Mouse (Mus musculus) inflammation-experienced regulatory T-cells, adult 6 months (primary cell): ENCODE results near the gene Zfpl1. TPM values are rescaled to one million over a fixed set of nuclear protein-coding genes. Genes with fewer than 3 reads are reported as not detected.
"Not testable (repeated sequence)": the region's sequence is repeated elsewhere in the genome, so short reads cannot be mapped to it uniquely, and the experiment has no call there.

Experiments
- ATAC-seq: one replicate; pipeline ENCODE4 v1.8.0; 2017
- polyA plus RNA-seq, 3 experiments: library from polyadenylated mRNA; unstranded; fragments of 100-300 nt; shearing (Covaris generic); gene quantifications; one replicate each; pipeline ENCODE4 v1.2.1; 2017

Zfpl1 gene
- polyA plus RNA-seq, 3 experiments from 2014 or later: 32.0 to 47.2 (median 36.9) TPM

- peak; percentile 71 for ATAC-seq
These were observed 27.3 kb downstream of the Zfpl1 start, which contains the start of the genes Mrpl49 and Fau for GRCm38 (mm10) chr19:6057313-6058096. TSS of gene Mrpl49 (minus strand) at chr19:6057785. TSS of gene Fau (plus strand) at chr19:6057844.

- ATAC-seq: no peak
These were observed 28.1 kb downstream of the Zfpl1 start for GRCm38 (mm10) chr19:6056696-6057095.

- ATAC-seq: no peak
These were observed 30.5 kb downstream of the Zfpl1 start for GRCm38 (mm10) chr19:6054296-6054695.

- no peak for ATAC-seq
These were observed 32.2 kb downstream of the Zfpl1 start for GRCm38 (mm10) chr19:6052516-6052915.

- no peak for ATAC-seq
These were observed 35.9 kb downstream of the Zfpl1 start for GRCm38 (mm10) chr19:6048681-6049410.

- ATAC-seq: no peak
These were observed 36.9 kb downstream of the Zfpl1 start for GRCm38 (mm10) chr19:6047899-6048166.

- no peak for ATAC-seq
These were observed 37.4 kb downstream of the Zfpl1 start for GRCm38 (mm10) chr19:6047154-6047898.

GRCm38 (mm10) chr19:6046294-6047153 lies 38.2 kb downstream of the Zfpl1 start, which contains the start of gene Syvn1:
TSS of gene Syvn1 (plus strand) at chr19:6046576.
- ATAC-seq: peak; percentile 90

GRCm38 (mm10) chr19:6045366-6046293 lies 39.1 kb downstream of the Zfpl1 start:
- peak; percentile 34 for ATAC-seq

GRCm38 (mm10) chr19:6044102-6044501 lies 40.7 kb downstream of the Zfpl1 start:
- not testable (repeated sequence) for ATAC-seq

- ATAC-seq: no peak
These were observed 42.5 kb downstream of the Zfpl1 start for GRCm38 (mm10) chr19:6042293-6042692.

GRCm38 (mm10) chr19:6040002-6040401 lies 44.8 kb downstream of the Zfpl1 start:
- no peak for ATAC-seq

GRCm38 (mm10) chr19:6038326-6038725 lies 46.4 kb downstream of the Zfpl1 start:
- ATAC-seq: no peak

GRCm38 (mm10) chr19:6037695-6038094 lies 47.1 kb downstream of the Zfpl1 start:
- ATAC-seq: no peak

- no peak for ATAC-seq
These were observed 48.7 kb downstream of the Zfpl1 start for GRCm38 (mm10) chr19:6035966-6036585.

Other genes starting within 250 kb of the Zfpl1 start
- 10 to 100 TPM; 57.3 to 71.3 (median 60.1) TPM for gene Frmd8, start 209.7 kb downstream of the Zfpl1 start, polyA plus RNA-seq
- 10 to 100 TPM; 48.8 to 54.8 (median 54.1) TPM for gene Slc25a45, start 207.1 kb downstream of the Zfpl1 start, polyA plus RNA-seq
- 1 to 10 TPM in 1 of 3 experiments, under 1 TPM in 2; 0.36 to 1.1 (median 0.66) TPM for gene Tigd3, start 190.8 kb downstream of the Zfpl1 start, polyA plus RNA-seq
- 100 to 1,000 TPM; 157 to 198 (median 189) TPM for gene Dpf2, start 171.9 kb downstream of the Zfpl1 start, polyA plus RNA-seq
- under 1 TPM in 2 of 3 experiments, not detected in 1; 0.32 to 0.52 TPM for gene Cdc42ep2, start 160.1 kb downstream of the Zfpl1 start, polyA plus RNA-seq
- 10 to 100 TPM; 14.2 to 20.4 (median 14.7) TPM for gene Pola2, start 120.8 kb downstream of the Zfpl1 start, polyA plus RNA-seq
- gene Slc22a20, start 98.8 kb downstream of the Zfpl1 start, polyA plus RNA-seq: not detected
- gene Capn1, start 69.1 kb downstream of the Zfpl1 start, polyA plus RNA-seq: 10 to 100 TPM; 41.9 to 48.2 (median 44.7) TPM
- 10 to 100 TPM; 12.6 to 16.5 (median 16.2) TPM for gene Syvn1, start 38.4 kb downstream of the Zfpl1 start, polyA plus RNA-seq
- 10 to 100 TPM; 36.6 to 40.3 (median 36.7) TPM for gene Mrpl49, start 27.2 kb downstream of the Zfpl1 start, polyA plus RNA-seq
- gene Fau, start 27.1 kb downstream of the Zfpl1 start, polyA plus RNA-seq: 1,000 to 10,000 TPM; 1,798 to 3,866 (median 2,409) TPM
- gene Znhit2, start 23.8 kb downstream of the Zfpl1 start, polyA plus RNA-seq: 10 to 100 TPM in 1 of 3 experiments, 1 to 10 TPM in 2; 5.6 to 11.5 (median 9.4) TPM
- 1 to 10 TPM; 5.6 to 7.2 (median 6.9) TPM for gene Tm7sf2, start 16.6 kb downstream of the Zfpl1 start, polyA plus RNA-seq
- 10 to 100 TPM; 29.3 to 35.6 (median 31.5) TPM for gene Vps51, start 7.7 kb downstream of the Zfpl1 start, polyA plus RNA-seq
- not detected for gene Tmem262, start 4.9 kb downstream of the Zfpl1 start, polyA plus RNA-seq
- 1 to 10 TPM in 1 of 3 experiments, under 1 TPM in 1, not detected in 1; 0.77 to 1.1 TPM for gene Gm28374, start 2.7 kb downstream of the Zfpl1 start, polyA plus RNA-seq
- gene Cdca5, start within 50 bp of the Zfpl1 start, polyA plus RNA-seq: 10 to 100 TPM in 1 of 3 experiments, 1 to 10 TPM in 2; 2.4 to 24.7 (median 4.4) TPM
- gene AC131692.1, start 9.5 kb upstream of the Zfpl1 start, polyA plus RNA-seq: under 1 TPM in 1 of 3 experiments, not detected in 2; 0.48 TPM
- under 1 TPM in 1 of 3 experiments, not detected in 2; 0.33 TPM for gene Naaladl1, start 20.8 kb upstream of the Zfpl1 start, polyA plus RNA-seq
- 1 to 10 TPM; 1.4 to 4.4 (median 3.3) TPM for gene Sac3d1, start 33.7 kb upstream of the Zfpl1 start, polyA plus RNA-seq
- gene Snx15, start 43.3 kb upstream of the Zfpl1 start, polyA plus RNA-seq: 10 to 100 TPM; 17.2 to 21.8 (median 20.4) TPM
- gene Batf2, start 56.0 kb upstream of the Zfpl1 start, polyA plus RNA-seq: not detected
- 10 to 100 TPM; 14.3 to 31.0 (median 21.9) TPM for gene Arl2, start 56.6 kb upstream of the Zfpl1 start, polyA plus RNA-seq
- gene Majin, start 99.4 kb upstream of the Zfpl1 start, polyA plus RNA-seq: under 1 TPM in 2 of 3 experiments, not detected in 1; 0.55 to 0.79 TPM
- gene Gpha2, start 141.4 kb upstream of the Zfpl1 start, polyA plus RNA-seq: not detected
- gene Ppp2r5b, start 150.9 kb upstream of the Zfpl1 start, polyA plus RNA-seq: 1 to 10 TPM; 1.7 to 3.3 (median 2.2) TPM
- gene Atg2a, start 156.7 kb upstream of the Zfpl1 start, polyA plus RNA-seq: 10 to 100 TPM in 2 of 3 experiments, 1 to 10 TPM in 1; 8.1 to 12.6 (median 11.5) TPM
- 10 to 100 TPM; 10.8 to 36.2 (median 11.4) TPM for gene Ehd1, start 191.8 kb upstream of the Zfpl1 start, polyA plus RNA-seq
- gene Cdc42bpg, start 221.5 kb upstream of the Zfpl1 start, polyA plus RNA-seq: under 1 TPM; 0.15 to 0.36 (median 0.26) TPM